Mouse (Mus musculus) MEL (cell line): ENCODE data around the gene Glyctk. TPM values are rescaled to one million over a fixed set of nuclear protein-coding genes. Genes with fewer than 3 reads are reported as not detected.

Experiments used
- DNase-seq: peaks from one replicate; pipeline ENCODE4 v3.0.0; 2011; ENCODE audit warnings: low read depth, low spot score
- H3K27ac ChIP-seq: 2 replicates; pipeline ENCODE4 v1.5.1; 2012; ENCODE audit warnings: low read depth, mild to moderate bottlenecking, control low read depth, low read length, moderate library complexity; ENCODE audit not compliant: control insufficient read depth
- H3K27me3 ChIP-seq, 2 experiments: fragments of 150-350 bp in 1 of 2; sonication (generic) in 1 of 2; 2 replicates each; pipeline ENCODE4 v1.6.1; 2012; ENCODE audit warnings: low read length in 2 of 2, mild to moderate bottlenecking in 2 of 2, improper control_type of control experiment in 1 of 2, moderate library complexity in 1 of 2; ENCODE audit not compliant: insufficient read depth in 2 of 2, control insufficient read depth in 1 of 2
- H3K36me3 ChIP-seq, 2 experiments: 2 replicates each; pipeline ENCODE4 v1.6.1; 2012 to 2014; ENCODE audit warnings: low read length in 2 of 2, improper control_type of control experiment in 1 of 2, inconsistent platforms in 1 of 2, mild to moderate bottlenecking in 1 of 2; ENCODE audit not compliant: insufficient read depth in 2 of 2, control insufficient read depth in 1 of 2
- H3K4me1 ChIP-seq, 2 experiments: fragments of 150-350 bp in 1 of 2; sonication (generic) in 1 of 2; 2 replicates each; pipeline ENCODE4 v1.6.1; 2012; ENCODE audit warnings: low read length in 2 of 2, improper control_type of control experiment in 1 of 2, mild to moderate bottlenecking in 1 of 2; ENCODE audit not compliant: insufficient read depth in 2 of 2, control insufficient read depth in 1 of 2
- H3K4me3 ChIP-seq, 2 experiments: fragments of 150-350 bp in 1 of 2; sonication (generic) in 1 of 2; 2 replicates each; pipeline ENCODE4 v1.5.1; 2012; ENCODE audit warnings: low read depth in 2 of 2, low read length in 2 of 2, mild to moderate bottlenecking in 2 of 2, moderate library complexity in 2 of 2, control low read depth in 1 of 2, improper control_type of control experiment in 1 of 2; ENCODE audit not compliant: control insufficient read depth in 1 of 2, insufficient read depth in 1 of 2
- H3K79me2 ChIP-seq: 2 replicates; pipeline ENCODE4 v1.6.1; 2012; ENCODE audit warnings: mild to moderate bottlenecking, low read length, moderate library complexity; ENCODE audit not compliant: control insufficient read depth, poor library complexity, insufficient read depth
- H3K9ac ChIP-seq: 2 replicates; pipeline ENCODE4 v1.6.1; 2012; ENCODE audit warnings: low read depth, mild to moderate bottlenecking, control low read depth, low read length, moderate library complexity; ENCODE audit not compliant: control insufficient read depth, poor library complexity, severe bottlenecking
- H3K9me3 ChIP-seq: fragments of 150-350 bp; sonication (generic); replicated peaks from 2 replicates; pipeline ENCODE4 v1.6.1; 2012; ENCODE audit warnings: mild to moderate bottlenecking, low read length, improper control_type of control experiment, moderate library complexity; ENCODE audit not compliant: insufficient read depth
- BHLHE40 ChIP-seq: IDR thresholded peaks from 2 replicates; pipeline ENCODE4 v1.6.1; 2012; ENCODE audit warnings: low read depth, mild to moderate bottlenecking, inconsistent platforms, low read length, improper control_type of control experiment, borderline replicate concordance
- CHD2 ChIP-seq: IDR thresholded peaks from 2 replicates; pipeline ENCODE4 v1.6.1; 2011; ENCODE audit warnings: low read length, improper control_type of control experiment
- E2F4 ChIP-seq: IDR thresholded peaks from 2 replicates; pipeline ENCODE4 v1.6.1; 2011; ENCODE audit warnings: low read depth, low read length, improper control_type of control experiment, borderline replicate concordance
- ETS1 ChIP-seq: IDR thresholded peaks from 2 replicates; pipeline ENCODE4 v1.6.1; 2012; ENCODE audit warnings: low read depth, mild to moderate bottlenecking, inconsistent platforms, low read length, improper control_type of control experiment, moderate library complexity
- GABPA ChIP-seq: IDR thresholded peaks from 2 replicates; pipeline ENCODE4 v1.6.1; 2012; ENCODE audit warnings: low read depth, mild to moderate bottlenecking, inconsistent platforms, low read length, improper control_type of control experiment, moderate library complexity
- GATA1 ChIP-seq: IDR thresholded peaks from 2 replicates; pipeline ENCODE4 v1.6.1; 2011; ENCODE audit warnings: low read depth, low read length, improper control_type of control experiment
- HCFC1 ChIP-seq: IDR thresholded peaks from 2 replicates; pipeline ENCODE4 v1.6.1; 2012; ENCODE audit warnings: low read depth, mild to moderate bottlenecking, inconsistent platforms, low read length, improper control_type of control experiment, moderate library complexity
- KAT2A ChIP-seq: conservative IDR thresholded peaks from 2 replicates; pipeline ENCODE4 v1.6.1; 2012; ENCODE audit warnings: low read depth, low read length, improper control_type of control experiment, inconsistent platforms
- MAFK ChIP-seq: IDR thresholded peaks from 2 replicates; pipeline ENCODE4 v1.6.1; 2011; ENCODE audit warnings: low read depth, mild to moderate bottlenecking, low read length, improper control_type of control experiment, borderline replicate concordance
- MAX ChIP-seq: IDR thresholded peaks from 2 replicates; pipeline ENCODE4 v1.6.1; 2011; ENCODE audit warnings: low read length, improper control_type of control experiment
- MAZ ChIP-seq: IDR thresholded peaks from 2 replicates; pipeline ENCODE4 v1.6.1; 2012; ENCODE audit warnings: low read depth, mild to moderate bottlenecking, inconsistent platforms, low read length, improper control_type of control experiment
- MXI1 ChIP-seq: IDR thresholded peaks from 2 replicates; pipeline ENCODE4 v1.6.1; 2011; ENCODE audit warnings: mild to moderate bottlenecking, low read depth, low read length, improper control_type of control experiment
- MYB ChIP-seq: IDR thresholded peaks from 2 replicates; pipeline ENCODE4 v1.6.1; 2011; ENCODE audit warnings: mild to moderate bottlenecking, low read depth, low read length, improper control_type of control experiment
- MYC ChIP-seq: IDR thresholded peaks from 2 replicates; pipeline ENCODE4 v1.6.1; 2011; ENCODE audit warnings: low read depth, mild to moderate bottlenecking, low read length, improper control_type of control experiment, moderate library complexity
- NRF1 ChIP-seq: IDR thresholded peaks from 2 replicates; pipeline ENCODE4 v1.6.1; 2014; ENCODE audit warnings: low read depth, mild to moderate bottlenecking, inconsistent platforms, low read length, improper control_type of control experiment, moderate library complexity; ENCODE audit not compliant: poor library complexity, insufficient read depth, severe bottlenecking
- POLR2A ChIP-seq, 2 experiments: IDR thresholded peaks; 2 replicates each; pipeline ENCODE4 v1.6.1; 2011 to 2012; ENCODE audit warnings: low read length in 2 of 2, mild to moderate bottlenecking in 2 of 2, control low read depth in 1 of 2, improper control_type of control experiment in 1 of 2, low read depth in 1 of 2, moderate library complexity in 1 of 2; ENCODE audit not compliant: control insufficient read depth in 1 of 2, insufficient read depth in 1 of 2, poor library complexity in 1 of 2
- POLR2AphosphoS2 ChIP-seq: IDR thresholded peaks from 2 replicates; pipeline ENCODE4 v1.6.1; 2011; ENCODE audit warnings: low read length, improper control_type of control experiment
- POLR2AphosphoS5 ChIP-seq: IDR thresholded peaks from 2 replicates; pipeline ENCODE4 v1.6.1; 2012; ENCODE audit warnings: low read depth, borderline replicate concordance, mild to moderate bottlenecking, inconsistent platforms, low read length, moderate library complexity, mixed read lengths
- RAD21 ChIP-seq: IDR thresholded peaks from 2 replicates; pipeline ENCODE4 v1.6.1; 2011; ENCODE audit warnings: mild to moderate bottlenecking, low read depth, low read length, improper control_type of control experiment
- SIN3A ChIP-seq: IDR thresholded peaks from 2 replicates; pipeline ENCODE4 v1.6.1; 2012; ENCODE audit warnings: low read length, improper control_type of control experiment, inconsistent platforms
- SMC3 ChIP-seq: IDR thresholded peaks from 2 replicates; pipeline ENCODE4 v1.6.1; 2011; ENCODE audit warnings: low read depth, low read length, improper control_type of control experiment
- TAL1 ChIP-seq: IDR thresholded peaks from 2 replicates; pipeline ENCODE4 v1.6.1; 2012; ENCODE audit warnings: mild to moderate bottlenecking, inconsistent platforms, low read length, moderate library complexity, mixed read lengths
- UBTF ChIP-seq: IDR thresholded peaks from 2 replicates; pipeline ENCODE4 v1.6.1; 2012; ENCODE audit warnings: low read depth, mild to moderate bottlenecking, inconsistent platforms, low read length, improper control_type of control experiment, moderate library complexity, borderline replicate concordance; ENCODE audit not compliant: insufficient read depth
- USF1 ChIP-seq: IDR thresholded peaks from 2 replicates; pipeline ENCODE4 v1.6.1; 2014; ENCODE audit warnings: low read depth, mild to moderate bottlenecking, inconsistent platforms, low read length, improper control_type of control experiment, moderate library complexity
- USF2 ChIP-seq, 2 experiments: IDR thresholded peaks; 2 replicates each; pipeline ENCODE4 v1.6.1; 2011 to 2012; ENCODE audit warnings: improper control_type of control experiment in 2 of 2, low read length in 2 of 2, borderline replicate concordance in 1 of 2, inconsistent platforms in 1 of 2, low read depth in 1 of 2, mild to moderate bottlenecking in 1 of 2; ENCODE audit not compliant: insufficient read depth in 1 of 2
- ZMIZ1 ChIP-seq: IDR thresholded peaks from 2 replicates; pipeline ENCODE4 v1.6.1; 2012; ENCODE audit warnings: low read depth, mild to moderate bottlenecking, inconsistent platforms, low read length, improper control_type of control experiment, moderate library complexity
- ZNF384 ChIP-seq: IDR thresholded peaks from 2 replicates; pipeline ENCODE4 v1.6.1; 2012; ENCODE audit warnings: low read depth, mild to moderate bottlenecking, inconsistent platforms, low read length, improper control_type of control experiment
- polyA plus RNA-seq, 2 experiments: library from polyadenylated mRNA; stranded (reverse) in 1 of 2; unstranded in 1 of 2; fragments of >175 nt in 1 of 2; fragments of >200 nt in 1 of 2; gene quantifications; 2 replicates each; pipeline versions ENCODE4 v1.2.1 to v1.2.4; 2012; ENCODE audit warnings: low replicate concordance in 2 of 2, low read depth in 1 of 2; ENCODE audit not compliant: insufficient read length in 2 of 2, insufficient read depth in 1 of 2, missing spikeins in 1 of 2
- total RNA-seq: library from RNA; depleted of rRNA; stranded (reverse); fragments of 300-350 nt; gene quantifications from 2 replicates; pipeline ENCODE4 v1.2.3, GENCODE M21; 2012

The Glyctk gene
- total and polyA plus RNA-seq, 3 experiments: 3.1 to 3.3 TPM; not detected in 1

- no peaks in the 10 kb centered on the region for H3K79me2 ChIP-seq
- TF ChIP-seq POLR2AphosphoS5: no peak
- no peak for TF ChIP-seq E2F4
- no peak for TF ChIP-seq HCFC1
- TF ChIP-seq NRF1: no peak
- no peak for TF ChIP-seq USF2 (IDR thresholded peaks at IDR 0.05; ENCODE audit: borderline replicate concordance in 1 of 2, insufficient read depth in 1 of 2, low read depth in 1 of 2, low read length in 2 of 2)
- no peak for TF ChIP-seq MYC
- TF ChIP-seq SMC3: no peak
- no peak for TF ChIP-seq ETS1
- TF ChIP-seq ZNF384: no peak
- TF ChIP-seq KAT2A: no peak
- no peak for TF ChIP-seq GATA1
- TF ChIP-seq GABPA: no peak
- no peak for TF ChIP-seq BHLHE40
- H3K9me3 ChIP-seq: no peaks in the 10 kb centered on the region
- peaks cover 0 to 8% of the 10 kb centered on the region in 2 experiments; a peak in 2 of 4 replicates for H3K27me3 ChIP-seq
- no peaks in the 10 kb centered on the region for H3K4me1 ChIP-seq
- no peak overlapping the region for H3K27ac ChIP-seq
- no peak for DNase-seq
- no peak overlapping the region for H3K9ac ChIP-seq
- no peak overlapping the region for H3K4me3 ChIP-seq
- no peaks in the 10 kb centered on the region for H3K36me3 ChIP-seq
Observed at GRCm38 (mm10) chr9:106148541-106149398, 9.2 kb downstream of the Glyctk start.

GRCm38 (mm10) chr9:106147851-106148431, 10.0 kb downstream of the Glyctk start:
- Histone ChIP-seq H3K9me3 (no peaks in the 10 kb centered on the region), H3K27ac (no peak overlapping the region), H3K9ac (no peak overlapping the region), H3K36me3 (no peaks in the 10 kb centered on the region), H3K79me2 (no peaks in the 10 kb centered on the region), H3K27me3 (peaks cover 0 to 8% of the 10 kb centered on the region in 2 experiments; a peak in 2 of 4 replicates), H3K4me1 (no peaks in the 10 kb centered on the region), H3K4me3 (no peak overlapping the region)
- no peak for DNase-seq
- no peak for TF ChIP-seq CHD2
- TF ChIP-seq POLR2AphosphoS2: no peak
- TF ChIP-seq MYB: no peak
- TF ChIP-seq POLR2A (IDR thresholded peaks at IDR 0.05; ENCODE audit: control insufficient read depth in 1 of 2, insufficient read depth in 1 of 2, low read depth in 1 of 2, low read length in 2 of 2, poor library complexity in 1 of 2): no peak
- TF ChIP-seq ZMIZ1: no peak
- no peak for TF ChIP-seq MAZ
- no peak for TF ChIP-seq GATA1
- no peak for TF ChIP-seq UBTF
- no peak for TF ChIP-seq E2F4
- no peak for TF ChIP-seq NRF1
- no peak for TF ChIP-seq USF2 (IDR thresholded peaks at IDR 0.05; ENCODE audit: borderline replicate concordance in 1 of 2, insufficient read depth in 1 of 2, low read depth in 1 of 2, low read length in 2 of 2)
- no peak for TF ChIP-seq ETS1
- no peak for TF ChIP-seq SIN3A
- TF ChIP-seq MAX: no peak
- TF ChIP-seq MAFK: no peak
- TF ChIP-seq HCFC1: no peak
- no peak for TF ChIP-seq RAD21
- no peak for TF ChIP-seq MXI1
- no peak for TF ChIP-seq TAL1
- no peak for TF ChIP-seq USF1
